Mouse (Mus musculus): Measurements from ENCODE around the gene Mpzl3.

Mpzl3 gene

DNA sequence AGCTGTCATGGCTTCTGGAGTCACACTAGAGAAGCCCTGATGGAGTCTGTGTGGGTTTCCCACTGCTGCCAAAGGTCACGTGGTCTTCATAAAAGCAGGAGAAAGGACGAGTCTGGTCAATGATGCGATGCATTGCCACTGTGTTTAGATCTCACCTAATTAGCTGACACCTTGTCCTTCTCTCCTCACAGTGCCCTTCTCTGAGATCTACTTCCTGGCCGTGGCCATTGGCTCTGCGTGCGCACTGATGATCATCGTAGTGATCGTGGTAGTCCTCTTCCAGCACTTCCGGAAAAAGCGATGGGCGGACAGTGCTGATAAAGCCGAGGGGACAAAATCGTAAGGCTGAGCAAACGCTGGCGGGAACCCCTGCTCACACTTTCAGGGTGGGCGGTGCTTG is 8.0 kb upstream of the Mpzl3 start:
- DNase-seq: no peak

DNA sequence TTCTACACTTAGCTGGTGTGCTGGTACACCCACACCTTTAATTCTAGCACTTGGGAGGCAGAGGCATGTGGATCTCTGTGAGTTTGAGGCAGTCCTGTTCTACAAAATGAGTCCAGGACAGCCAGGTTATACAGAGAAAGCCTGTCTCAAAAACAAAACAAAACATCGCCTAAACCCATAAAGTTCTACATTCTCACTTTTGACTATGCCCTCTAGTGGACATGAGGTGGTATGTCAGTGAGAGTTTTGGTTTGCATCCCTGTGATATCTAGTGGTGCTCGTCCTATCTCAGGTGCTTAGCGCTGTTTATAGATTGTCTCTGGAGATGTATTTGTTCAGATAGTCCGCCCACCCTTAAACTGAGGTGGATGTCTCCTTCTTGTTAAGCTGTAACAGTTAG is 6.5 kb upstream of the Mpzl3 start:
- DNase-seq: no peak

DNA sequence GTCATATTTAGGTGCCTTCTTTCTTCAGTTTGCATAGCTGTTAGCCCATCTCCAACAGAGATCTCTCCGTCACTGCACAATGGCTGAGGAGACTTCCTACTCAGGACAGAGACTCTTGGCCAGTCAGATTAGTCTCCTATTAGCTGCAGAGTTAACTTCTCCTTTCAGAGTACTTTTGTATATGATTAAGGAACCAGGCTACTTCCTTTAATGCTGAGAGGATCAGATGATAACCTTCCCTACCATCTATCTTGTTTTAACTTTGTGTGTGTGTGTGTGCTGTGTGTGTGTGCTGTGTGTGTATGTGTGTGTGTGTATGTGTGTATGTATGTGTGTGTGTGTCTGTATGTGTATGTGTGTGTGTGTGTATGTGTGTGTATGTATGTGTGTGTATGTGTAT is 5.3 kb upstream of the Mpzl3 start:
- no peak for DNase-seq

DNA sequence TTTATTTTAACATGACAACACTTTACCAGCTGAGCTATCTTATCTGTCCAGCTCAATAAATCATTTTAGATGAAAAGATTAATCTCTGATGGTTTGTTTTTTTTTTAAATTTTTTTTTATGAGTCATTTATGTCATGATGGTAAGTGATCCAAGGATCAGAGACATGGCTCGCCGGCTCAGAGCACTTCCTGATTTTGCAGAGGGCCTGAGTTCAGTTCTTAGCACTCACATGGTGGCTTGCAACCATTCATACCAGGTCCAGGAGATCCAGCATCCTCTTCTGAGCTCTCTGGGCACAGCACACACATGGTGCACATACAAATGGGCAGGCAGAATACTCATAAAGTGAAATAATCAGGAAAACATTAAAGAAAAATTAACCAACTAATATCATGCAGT is 4.7 kb upstream of the Mpzl3 start:
- DNase-seq: no peak

DNA sequence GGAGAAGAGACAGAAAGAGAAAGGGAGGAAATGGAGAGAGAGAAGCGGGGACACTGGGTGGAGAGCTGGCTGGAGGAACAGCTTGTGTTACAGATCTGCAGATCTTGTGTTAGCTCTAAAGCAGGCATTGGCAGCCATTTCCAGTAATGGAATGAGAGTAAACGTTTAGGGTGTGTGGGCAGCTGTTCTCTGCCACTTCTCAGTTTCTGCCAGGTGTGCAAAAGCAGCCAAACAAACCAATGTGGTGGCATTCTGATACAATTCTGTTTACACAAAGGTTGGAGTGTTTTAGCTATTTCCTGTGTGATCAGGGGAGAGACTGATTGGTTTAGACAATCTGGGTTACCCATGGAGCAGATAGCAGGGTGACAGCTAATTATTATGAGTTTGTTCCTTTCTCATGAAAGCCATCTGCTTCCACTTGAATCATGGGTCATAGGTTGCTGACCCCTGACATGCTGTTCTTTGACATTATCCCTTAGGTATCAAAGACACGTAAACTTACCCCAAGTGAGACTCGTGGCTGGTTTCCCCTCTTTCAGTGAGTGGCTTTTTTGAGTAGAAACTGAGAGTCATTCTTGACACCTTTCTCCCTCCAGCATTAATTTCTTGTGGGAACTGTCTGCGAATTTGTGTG is 3.4 kb downstream of the Mpzl3 start:
- no peak for DNase-seq

DNA sequence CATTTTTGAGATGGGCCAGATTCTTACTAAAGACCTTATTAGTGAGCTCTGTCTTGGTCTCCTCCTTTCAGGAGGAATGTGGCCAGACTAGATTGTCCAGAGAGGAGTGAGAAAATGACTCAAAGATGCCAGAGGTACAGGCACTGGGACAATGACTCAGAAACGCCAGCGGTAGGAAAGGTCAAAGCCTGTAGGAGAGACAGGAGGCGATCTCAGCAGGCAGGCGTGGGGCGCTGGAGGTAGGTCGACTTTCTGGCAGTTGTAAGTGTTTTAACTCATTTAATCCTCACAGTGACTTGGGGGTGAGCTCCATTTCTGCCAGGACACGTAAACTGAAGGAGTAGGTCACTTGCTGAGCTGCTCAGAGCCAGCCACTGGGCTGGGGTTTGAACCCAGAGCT is 5.2 kb downstream of the Mpzl3 start:
- no peak for DNase-seq

DNA sequence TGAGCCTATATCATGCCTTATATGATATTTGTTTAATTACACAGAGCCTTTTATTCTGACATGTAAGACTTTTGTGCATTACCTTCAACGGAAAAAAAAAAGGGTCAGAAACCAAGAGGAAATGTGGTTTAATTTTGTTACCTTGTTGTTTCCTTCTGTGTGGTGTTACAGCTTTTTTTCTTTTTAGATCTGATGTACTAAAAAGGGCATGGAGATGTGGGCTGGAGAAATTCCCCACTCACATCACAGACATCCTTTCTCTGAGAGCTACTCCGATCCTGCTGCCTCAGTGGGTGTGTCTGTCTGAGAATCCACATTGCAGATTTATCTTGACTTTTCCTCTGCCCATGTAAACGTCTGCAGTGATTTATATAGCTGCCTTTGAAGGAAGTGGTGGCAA is 7.7 kb downstream of the Mpzl3 start:
- DNase-seq: no peak

DNA sequence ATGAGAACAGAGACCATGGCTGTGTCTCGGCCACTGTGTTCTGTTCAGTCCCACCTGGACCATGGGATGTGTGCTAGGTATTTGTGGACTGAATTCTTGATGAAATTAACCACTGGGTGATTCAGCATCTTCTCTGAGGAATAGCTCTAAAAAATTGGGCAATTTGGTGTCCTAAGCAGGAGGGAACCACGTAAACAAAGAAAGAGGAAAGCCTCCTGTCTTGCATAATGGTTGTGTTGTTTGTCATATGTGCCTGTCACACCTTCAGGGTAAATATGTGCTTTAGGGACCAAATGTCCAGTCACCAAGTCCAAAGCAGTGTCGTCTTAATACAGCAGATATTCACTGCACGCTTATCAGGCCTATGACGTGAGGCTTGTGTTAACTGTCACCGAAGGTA is 9.4 kb downstream of the Mpzl3 start:
- no peak for DNase-seq

DNA sequence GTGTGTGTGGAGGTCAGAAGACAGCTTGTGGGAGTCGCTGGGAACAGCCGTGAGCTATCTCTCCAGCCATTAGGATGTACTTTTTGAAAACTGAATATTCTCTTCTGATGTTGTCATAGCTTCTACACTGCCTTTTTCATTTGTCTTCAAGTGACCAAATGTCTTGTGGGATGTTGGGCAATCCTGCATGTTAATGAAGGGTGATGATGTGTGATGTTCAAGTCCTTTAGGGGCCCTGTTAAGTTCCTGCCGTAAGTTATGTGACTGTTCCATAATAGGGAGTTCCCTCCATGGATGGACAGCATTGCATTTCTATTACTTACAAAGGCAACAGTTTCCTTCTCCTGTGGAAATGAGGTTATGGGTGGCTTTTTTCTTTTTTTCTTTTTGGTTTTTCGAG is 11.7 kb downstream of the Mpzl3 start:
- DNase-seq: no peak

DNA sequence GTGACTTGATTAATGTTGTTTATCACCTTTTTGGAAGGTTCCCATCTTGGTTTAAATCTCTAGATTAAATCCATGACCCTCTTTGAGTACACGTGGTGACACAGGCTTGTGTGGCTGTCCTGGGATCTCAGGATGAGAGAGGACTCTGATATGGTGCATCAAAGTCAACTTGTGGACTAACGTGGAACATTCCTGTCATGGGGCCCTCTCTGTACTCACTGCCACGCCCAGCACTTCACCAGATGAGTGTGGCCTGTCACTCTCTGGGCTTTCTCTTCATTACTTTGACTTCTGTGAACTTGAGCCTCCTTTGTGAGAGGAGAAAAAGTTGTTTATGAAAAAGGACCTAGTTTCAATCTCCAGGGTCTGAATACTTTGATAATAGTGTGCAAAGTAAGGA is 16.8 kb downstream of the Mpzl3 start:
- no peak for DNase-seq

DNA sequence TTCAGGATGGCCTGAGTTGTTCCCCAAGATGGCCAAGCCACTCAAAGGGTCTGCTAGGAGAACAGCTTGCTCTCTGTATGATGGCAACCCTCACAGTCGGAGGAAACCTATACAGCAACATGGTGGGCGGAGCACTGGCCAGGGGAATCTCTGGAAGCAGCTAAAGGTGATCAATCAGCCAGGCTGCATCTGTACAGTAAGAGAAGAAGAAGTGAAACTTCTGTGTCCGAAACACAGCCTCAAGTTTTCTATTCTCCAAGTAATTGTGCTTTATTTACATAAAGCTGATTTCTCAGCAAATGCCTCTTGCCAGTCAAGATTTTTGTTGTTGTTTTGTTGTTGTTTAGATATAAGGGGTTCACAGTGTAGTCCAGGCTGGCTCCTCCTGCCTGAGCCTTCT is 22.9 kb downstream of the Mpzl3 start:
- DNase-seq: peak in 1 of 2 experiments; percentile 16

DNA sequence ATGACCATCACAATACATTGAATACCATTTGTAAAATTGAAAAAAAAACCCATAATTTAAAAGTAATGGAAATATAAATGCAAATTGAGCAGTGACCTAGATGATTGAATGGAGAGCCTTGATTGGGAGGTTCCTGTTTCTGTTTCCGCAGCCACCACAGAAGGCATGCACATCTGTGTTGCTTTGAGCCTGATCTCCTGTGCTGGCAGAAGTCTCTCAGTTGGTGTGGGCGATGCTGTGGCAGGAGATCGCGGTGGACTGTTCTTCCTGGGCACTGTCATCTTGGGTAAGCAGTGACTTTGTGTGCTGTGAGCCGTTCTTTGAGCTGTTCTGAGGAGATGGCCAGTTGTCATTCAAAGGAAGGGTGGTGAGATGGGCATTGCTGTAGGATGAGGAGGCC is 24.0 kb downstream of the Mpzl3 start, which contains the start of gene Jaml:
Gene Jaml (plus strand): TSS at position 173 of the 400 bp plus-strand sequence.
- peak; percentile 46 to 61 for DNase-seq

DNA sequence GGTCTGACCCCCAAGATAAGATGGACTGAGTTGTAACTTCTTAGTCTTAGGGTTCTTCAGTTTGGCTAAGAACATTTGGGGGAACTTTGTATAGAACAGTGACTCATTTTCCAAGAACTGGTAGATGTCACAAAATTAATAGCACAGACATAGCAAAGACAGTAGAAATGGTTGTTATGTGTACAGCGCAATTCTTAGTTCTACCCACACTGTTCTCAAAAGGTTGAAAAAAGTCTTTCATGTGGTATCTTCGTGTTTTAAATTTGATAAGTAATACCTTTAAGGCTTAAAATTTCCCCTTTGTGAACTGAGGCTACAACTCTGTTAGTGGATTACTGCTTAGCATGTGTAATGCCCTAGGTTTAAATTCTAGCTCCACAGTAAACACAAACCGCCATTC is 28.1 kb downstream of the Mpzl3 start:
- no peak for DNase-seq

DNA sequence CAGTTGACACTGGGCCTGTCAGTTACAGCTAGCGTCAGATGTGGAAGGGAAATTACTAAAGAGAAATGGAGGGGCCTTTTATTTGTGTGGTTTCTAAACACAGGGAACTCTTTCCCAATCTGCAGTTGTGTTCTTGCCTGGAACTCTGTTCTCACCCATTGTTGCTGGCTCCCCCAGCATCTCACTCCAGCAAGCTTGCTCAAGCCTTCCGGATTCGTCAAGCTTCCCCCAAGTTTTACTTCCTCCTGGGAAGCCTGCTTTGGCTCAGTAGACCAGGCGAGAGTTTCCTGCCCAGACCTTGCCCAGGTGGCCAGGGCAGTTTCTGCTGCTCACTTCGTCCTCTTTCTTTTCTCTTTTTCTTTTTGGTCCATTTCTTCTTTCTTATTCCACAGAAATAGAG is 29.6 kb downstream of the Mpzl3 start:
- peak in 1 of 2 experiments; percentile 30 for DNase-seq

DNA sequence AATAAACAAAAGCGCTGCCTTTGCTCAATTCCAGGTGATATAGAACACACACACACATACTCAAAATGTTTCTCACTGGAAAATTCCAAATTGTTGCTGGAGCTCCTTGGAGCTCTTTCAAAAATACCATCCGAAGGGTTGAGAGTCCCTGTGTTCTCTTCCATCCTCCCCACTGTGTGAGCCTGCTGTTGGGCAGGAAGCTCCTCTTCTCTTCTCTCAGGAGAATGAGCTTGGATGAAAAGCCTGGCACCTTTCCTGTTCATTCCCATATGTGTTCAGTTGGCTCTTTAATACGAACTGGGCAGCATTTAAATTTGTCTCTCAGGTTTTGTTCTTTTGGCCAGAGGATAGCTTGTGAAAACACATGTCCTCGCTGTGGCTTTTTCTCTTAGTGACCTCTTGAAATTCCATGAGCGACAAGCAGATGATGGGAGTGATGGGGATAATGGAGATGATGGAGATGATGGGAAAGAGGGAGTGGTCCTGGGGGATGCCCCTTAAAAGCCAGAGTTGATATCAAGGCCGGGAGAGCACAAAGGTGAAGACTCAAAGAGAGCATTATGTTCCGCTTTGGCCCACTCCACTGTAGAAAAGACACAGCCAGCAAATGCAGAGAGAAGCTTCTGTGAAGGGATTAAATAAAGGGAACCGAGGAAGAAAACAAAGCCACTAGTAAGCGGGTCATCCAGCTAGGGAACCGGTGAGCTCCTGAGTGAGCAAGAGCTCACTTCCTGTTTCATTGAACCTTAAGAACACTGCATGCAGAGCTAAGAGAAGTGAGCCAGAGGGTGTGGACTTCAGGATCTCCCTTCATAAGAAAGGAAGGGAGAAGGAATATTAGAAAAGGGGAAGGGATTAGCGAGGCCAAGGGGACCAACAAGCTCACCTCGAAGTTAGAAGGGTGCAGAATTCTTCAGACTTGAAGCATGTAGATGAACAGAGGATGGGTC is 31.0 kb downstream of the Mpzl3 start:
- DNase-seq: peak in 1 of 2 experiments; percentile 11

DNA sequence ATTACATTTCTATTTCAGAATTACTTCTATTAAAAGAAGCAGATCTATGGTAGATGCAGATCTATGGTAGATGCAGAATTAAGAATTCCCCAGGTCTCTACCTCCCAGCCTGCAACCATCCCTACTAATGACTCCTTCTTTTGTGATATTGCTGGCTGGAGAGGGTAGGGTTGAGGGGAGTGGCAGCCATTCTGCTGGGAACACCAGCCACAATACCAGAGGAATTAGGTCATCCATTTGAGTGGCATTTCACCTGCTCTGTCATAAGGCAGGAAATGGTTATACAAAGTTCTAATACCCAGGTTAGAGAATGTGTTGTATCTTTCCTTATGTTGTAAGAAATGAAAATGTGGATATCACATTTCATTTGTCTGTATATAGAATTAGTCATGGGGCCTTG is 33.1 kb downstream of the Mpzl3 start:
- DNase-seq: no peak

DNA sequence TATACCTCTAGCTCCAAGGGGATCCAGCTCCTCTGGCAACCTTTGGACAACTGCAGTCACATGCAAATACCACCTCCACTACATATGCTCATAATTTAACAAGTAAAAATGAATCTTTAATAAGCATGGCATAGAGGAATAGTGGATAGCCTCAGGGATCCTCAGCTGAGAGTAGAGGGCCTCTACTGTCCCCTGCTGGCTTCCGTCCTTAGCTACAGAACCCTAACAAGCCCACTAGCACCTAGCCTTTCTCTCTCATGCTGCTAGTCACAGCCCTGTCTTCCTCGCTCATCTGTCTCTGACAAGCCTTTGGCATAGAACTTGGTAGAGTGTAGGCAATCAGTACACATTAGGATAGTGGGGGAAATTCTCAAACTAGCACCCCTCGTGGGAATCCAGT is 35.8 kb downstream of the Mpzl3 start:
- no peak for DNase-seq

DNA sequence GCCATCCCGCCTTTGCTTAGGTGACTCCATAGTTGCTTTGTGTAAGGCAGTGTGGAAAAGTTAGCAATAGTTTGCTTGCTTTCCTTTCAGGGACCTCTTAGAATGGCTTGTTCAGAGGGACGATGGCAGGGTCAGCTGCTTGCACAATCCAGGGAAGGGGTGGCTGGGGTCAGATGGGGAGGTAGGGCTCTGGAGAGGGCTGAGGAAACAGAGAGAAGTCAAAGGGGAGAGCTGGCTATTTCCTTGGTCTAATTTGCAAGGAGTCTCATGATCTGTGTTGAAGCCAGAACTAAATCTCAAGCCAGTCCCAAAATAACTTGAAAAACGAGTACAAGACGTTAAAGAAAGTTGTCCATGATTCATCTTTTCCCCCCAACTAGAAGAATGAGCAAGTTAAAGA is 37.7 kb downstream of the Mpzl3 start:
- DNase-seq: no peak

DNA sequence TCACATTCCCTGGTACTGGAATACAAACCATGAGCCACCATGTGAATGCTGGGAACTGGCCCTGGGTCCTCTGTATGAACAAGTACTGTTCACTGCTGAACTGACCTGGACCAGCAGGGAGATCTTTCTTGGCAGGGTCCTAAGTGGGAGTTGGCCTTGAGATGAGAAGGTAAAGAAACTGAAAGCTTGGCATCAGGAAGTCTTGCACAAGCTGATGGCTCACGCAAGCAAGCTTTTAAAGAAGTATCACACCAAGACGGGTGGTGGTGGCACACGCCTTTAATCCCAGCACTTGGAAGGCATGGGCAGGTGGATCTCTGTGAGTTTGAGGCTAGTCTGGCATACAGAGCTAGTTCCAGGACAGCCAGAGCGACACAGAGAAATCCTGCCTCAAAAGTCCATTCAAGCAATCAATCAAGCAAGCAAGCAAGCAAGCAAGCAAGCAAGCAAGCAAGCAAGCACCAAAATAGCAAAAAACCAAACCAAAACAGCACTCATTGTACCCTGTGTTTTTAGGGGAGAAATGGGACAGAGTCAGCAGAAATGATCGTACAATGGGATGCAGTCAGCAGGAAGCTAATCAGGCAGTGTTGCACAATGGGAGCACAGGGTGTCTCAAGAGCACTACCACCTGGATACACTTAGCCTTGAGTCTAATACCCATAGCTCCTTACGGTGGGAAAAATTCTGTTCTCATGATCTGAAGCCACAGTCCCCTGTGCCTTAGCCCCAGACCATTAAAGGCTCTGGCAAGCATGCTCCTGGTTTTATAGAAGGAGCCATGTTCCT is 40.4 kb downstream of the Mpzl3 start:
- DNase-seq: no peak

DNA sequence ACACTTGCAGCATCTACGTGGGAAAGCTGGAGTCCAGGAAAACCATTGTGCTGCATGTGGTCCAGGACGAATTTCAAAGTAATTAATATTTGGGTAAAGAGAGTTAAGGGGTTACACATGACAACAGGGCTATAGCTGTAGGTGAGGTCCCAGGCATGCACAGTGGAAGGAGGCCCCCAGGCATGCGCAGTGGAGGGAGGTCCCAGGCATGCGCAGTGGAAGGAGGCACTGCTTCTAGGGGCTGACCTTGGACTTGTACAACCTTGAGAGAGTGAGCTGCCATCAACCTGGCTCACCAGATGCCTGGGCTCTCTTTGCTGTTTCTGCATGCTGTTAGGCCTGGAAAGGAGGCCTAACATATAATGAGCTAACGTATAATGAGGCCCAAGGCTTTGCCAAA is 42.9 kb downstream of the Mpzl3 start:
- no peak for DNase-seq

DNA sequence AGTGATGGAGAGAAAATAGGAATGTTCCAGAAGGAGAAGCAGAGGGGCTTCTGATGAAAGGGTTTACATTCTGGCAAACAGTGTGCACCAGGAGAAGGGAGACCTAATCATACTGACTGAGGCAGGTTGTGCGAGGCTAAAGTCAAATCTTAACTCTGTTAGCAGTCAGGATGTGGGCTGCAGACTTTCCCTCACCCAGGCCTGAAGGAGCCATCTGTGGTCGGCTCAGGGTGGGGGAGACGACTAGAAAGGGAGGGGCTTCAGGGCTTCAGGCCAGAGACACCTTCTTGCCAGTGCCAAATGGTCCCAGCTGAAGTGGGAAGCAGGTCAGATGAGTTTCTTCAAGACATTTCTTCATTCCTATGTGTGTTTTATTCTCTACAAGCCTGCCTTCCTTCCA is 43.4 kb downstream of the Mpzl3 start:
- DNase-seq: no peak

DNA sequence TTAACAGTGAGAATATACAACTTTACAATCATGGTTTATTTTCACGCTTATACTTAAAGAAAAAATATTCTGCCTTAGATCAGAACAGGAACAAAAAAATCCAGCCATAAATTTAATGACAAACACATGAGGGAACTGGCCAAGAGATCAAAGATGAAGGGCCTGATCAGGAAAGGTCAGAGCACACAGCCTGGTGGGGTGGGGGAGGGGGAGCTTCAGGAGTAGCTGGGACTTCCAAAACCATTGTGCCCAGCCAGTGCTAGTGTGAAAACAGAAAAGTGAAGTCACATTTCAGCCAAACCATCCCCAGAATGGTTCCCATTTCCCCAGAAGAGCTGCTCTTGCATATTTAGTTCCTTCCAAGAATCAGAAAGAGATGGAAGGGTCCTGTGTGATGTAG is 47.5 kb downstream of the Mpzl3 start:
- no peak for DNase-seq

DNA sequence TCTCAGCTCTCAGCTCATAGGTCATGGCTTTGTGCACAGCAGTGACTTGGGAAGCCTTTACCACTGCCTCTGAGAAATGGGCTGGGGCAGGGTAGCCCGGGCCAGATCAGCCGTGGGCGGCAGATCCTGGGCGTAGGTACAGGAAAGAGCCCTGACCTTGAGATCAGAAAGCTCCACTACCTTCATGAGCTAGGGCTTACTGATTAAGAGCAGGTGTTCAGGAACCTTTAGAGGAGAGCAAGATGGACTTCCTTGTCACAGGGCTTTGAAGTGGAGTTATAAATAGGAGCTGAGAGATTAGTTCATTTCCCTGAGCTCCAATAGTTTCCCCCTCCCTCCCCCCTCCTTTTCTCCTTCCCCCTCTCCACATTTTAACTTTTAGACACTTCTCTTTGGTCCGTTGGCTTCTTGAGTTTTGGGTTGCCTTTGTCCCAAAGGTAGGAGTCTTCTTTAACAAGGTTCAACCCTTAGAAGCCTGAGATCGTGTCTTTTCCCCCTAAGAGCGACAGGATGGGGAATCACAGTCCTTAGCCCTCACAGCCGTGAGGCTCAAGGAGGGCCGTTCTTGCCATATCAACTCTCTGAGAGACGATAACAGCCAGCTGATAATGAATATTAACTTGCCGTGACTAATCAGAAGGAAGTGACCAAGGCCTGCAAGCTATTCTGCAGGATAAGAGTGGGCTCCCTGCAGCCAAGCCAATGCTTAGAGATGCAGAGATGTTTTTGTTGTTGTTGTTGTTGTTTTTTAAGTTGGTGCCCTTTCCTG is 48.4 kb downstream of the Mpzl3 start:
- no peak for DNase-seq
